Mouse (Mus musculus) thymus, adult 2 months (tissue): ENCODE measurements around the gene Lpgat1. TPM values are rescaled to one million over a fixed set of nuclear protein-coding genes. Genes with fewer than 3 reads are reported as not detected.

Source experiments
- DNase-seq: peaks from one replicate; pipeline ENCODE4 v3.0.0; 2021
- H3K27ac ChIP-seq: fragments of 200-500 bp; 2 replicates; pipeline ENCODE4 v1.5.1; 2012; ENCODE audit warnings: low read length, control low read depth; ENCODE audit not compliant: control insufficient read depth, insufficient read depth
- H3K27me3 ChIP-seq: fragments of 200-500 bp; 2 replicates; pipeline ENCODE4 v1.6.1; 2012; ENCODE audit warnings: mild to moderate bottlenecking, low read length, moderate library complexity, mixed read lengths; ENCODE audit not compliant: control insufficient read depth, insufficient read depth
- H3K36me3 ChIP-seq: fragments of 200-500 bp; 2 replicates; pipeline ENCODE4 v1.6.1; 2012; ENCODE audit warnings: mild to moderate bottlenecking, low read length, moderate library complexity; ENCODE audit not compliant: control insufficient read depth, insufficient read depth
- H3K4me1 ChIP-seq: fragments of 200-500 bp; replicated peaks from 2 replicates; pipeline ENCODE4 v1.6.1; 2012; ENCODE audit warnings: low read length; ENCODE audit not compliant: control insufficient read depth, insufficient read depth
- H3K4me3 ChIP-seq: fragments of 200-500 bp; 2 replicates; pipeline ENCODE4 v1.5.1; 2012; ENCODE audit warnings: mild to moderate bottlenecking, low read length, control low read depth, moderate library complexity; ENCODE audit not compliant: control insufficient read depth, insufficient read depth
- CTCF ChIP-seq: fragments of 200-500 bp; IDR thresholded peaks from 2 replicates; pipeline ENCODE4 v1.5.1; 2012; ENCODE audit warnings: mild to moderate bottlenecking, control low read depth, low read length, moderate library complexity, borderline replicate concordance; ENCODE audit not compliant: control insufficient read depth, poor library complexity, insufficient read depth; ENCODE audit errors: extremely low read depth
- POLR2A ChIP-seq: fragments of 200-500 bp; IDR thresholded peaks from 2 replicates; pipeline ENCODE4 v1.6.1; 2012; ENCODE audit warnings: mild to moderate bottlenecking, low read length, control low read depth, moderate library complexity; ENCODE audit not compliant: control insufficient read depth, poor library complexity, insufficient read depth; ENCODE audit errors: extremely low read depth
- WGBS: fragments of 180-500 bp; shearing (Covaris S2); methylation state at CpG from one replicate; pipeline ENCODE4 v1.1.7; 2018; 5-methylcytosine and 5-hydroxymethylcytosine counted together
- polyA plus RNA-seq: library from polyadenylated mRNA; depleted of rRNA; stranded (reverse); fragments of >200 nt; gene quantifications from 2 replicates; pipeline ENCODE4 v1.2.3, GENCODE M21; 2012; rRNA removed

Lpgat1 gene
- 10.9 and 11.2 TPM in 2 replicates for polyA plus RNA-seq

DNA sequence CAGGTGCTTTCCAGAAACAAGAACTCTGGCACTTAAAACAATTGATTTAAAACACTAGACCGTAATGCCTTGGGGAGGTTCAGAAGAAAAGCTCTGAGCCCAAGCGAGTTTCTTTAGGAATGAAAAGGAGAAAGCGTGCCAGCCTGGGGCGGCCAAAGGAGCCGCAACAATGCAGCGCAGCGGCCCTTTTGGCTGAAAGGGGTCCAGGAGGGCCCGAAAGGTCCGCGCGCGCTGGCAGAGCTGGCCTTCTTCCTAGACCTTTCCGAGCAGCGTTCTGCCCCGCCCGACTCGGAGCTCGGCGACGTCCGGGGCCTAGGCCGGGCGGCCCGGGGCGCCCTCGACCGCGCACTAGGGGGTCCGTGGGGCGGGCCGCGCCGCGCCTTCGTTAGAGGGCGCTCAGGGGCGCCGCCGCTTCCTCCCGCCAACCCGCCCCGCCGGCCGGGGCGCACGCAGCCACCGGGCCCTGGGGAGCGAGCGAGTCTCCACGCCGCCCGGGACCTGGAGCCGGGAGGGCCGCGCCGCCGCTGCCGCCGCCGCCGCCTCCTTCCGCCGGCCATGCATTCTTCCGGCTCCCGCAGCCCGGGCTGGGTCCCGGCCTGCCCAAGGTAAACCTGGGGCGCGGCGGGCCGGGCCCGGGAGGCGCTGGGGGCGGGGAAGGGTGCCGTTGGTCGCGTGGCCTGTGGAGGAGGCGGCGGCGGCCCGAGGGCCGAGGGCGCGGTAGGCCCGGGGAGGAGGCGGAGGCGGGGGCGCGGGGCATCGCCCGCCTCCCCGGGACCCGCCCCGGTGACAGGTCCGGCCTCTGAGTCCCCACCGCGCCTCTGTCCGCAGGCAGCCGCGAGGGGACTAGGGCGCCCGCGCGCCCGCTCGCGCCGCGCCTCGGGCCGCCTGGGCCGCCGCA lies at the start of gene Lpgat1:
Lpgat1 (plus strand) TSS at position 234 of the 898 bp plus-strand sequence.
- H3K27ac ChIP-seq, result no peak within 1 kb of the TSS
- no peaks in the 10 kb centered on the region for H3K27me3 ChIP-seq
- H3K4me1 ChIP-seq, result peaks cover 6% of the 10 kb centered on the region
- no peaks in the 10 kb centered on the region; the same call in 1 of the 2 replicates for H3K36me3 ChIP-seq
- peak; percentile 57; the same call in 1 of the 2 replicates for TF ChIP-seq POLR2A
- TF ChIP-seq CTCF, result peak; percentile 61; the same call in 1 of the 2 replicates
- H3K4me3 ChIP-seq, result peak within 1 kb of the TSS; percentile 56
- peak; percentile 74 for DNase-seq
- WGBS, result under 1% methylated on average over 113 of the region's 113 CpGs

- H3K4me3 ChIP-seq, result no peak overlapping the region
- H3K27me3 ChIP-seq, result no peaks in the 10 kb centered on the region
- WGBS, result 62% methylated on average over 9 of the region's 9 CpGs
- H3K36me3 ChIP-seq, result no peaks in the 10 kb centered on the region
- H3K27ac ChIP-seq, result no peak overlapping the region
- no peaks in the 10 kb centered on the region for H3K4me1 ChIP-seq
- TF ChIP-seq CTCF, result no peak
- no peak for TF ChIP-seq POLR2A
- no peak for DNase-seq
These were observed 49.6 kb upstream of the Lpgat1 start for GRCm38 (mm10) chr1:191668030-191668429.

GRCm38 (mm10) chr1:191674071-191674470 lies 43.6 kb upstream of the Lpgat1 start:
- WGBS, result 93% methylated on average over 5 of the region's 5 CpGs
- no peak for DNase-seq

GRCm38 (mm10) chr1:191681633-191682032 lies 36.0 kb upstream of the Lpgat1 start:
- Histone ChIP-seq H3K27ac (no peak overlapping the region), H3K4me1 (no peaks in the 10 kb centered on the region), H3K27me3 (no peaks in the 10 kb centered on the region), H3K4me3 (no peak overlapping the region), H3K36me3 (no peaks in the 10 kb centered on the region)
- WGBS, result 89% methylated on average over 2 of the region's 2 CpGs
- DNase-seq, result no peak
- TF ChIP-seq CTCF, result no peak
- no peak for TF ChIP-seq POLR2A

More at GRCm38 (mm10) chr1:191674071-191674470, 43.6 kb upstream of the Lpgat1 start:
- H3K36me3 ChIP-seq, result no peaks in the 10 kb centered on the region
- no peaks in the 10 kb centered on the region for H3K4me1 ChIP-seq
- no peak overlapping the region for H3K27ac ChIP-seq
- H3K27me3 ChIP-seq, result no peaks in the 10 kb centered on the region
- no peak for TF ChIP-seq POLR2A
- TF ChIP-seq CTCF, result no peak
- H3K4me3 ChIP-seq, result no peak overlapping the region

GRCm38 (mm10) chr1:191687531-191687930 lies 30.1 kb upstream of the Lpgat1 start:
- H3K4me1 ChIP-seq, result no peaks in the 10 kb centered on the region
- H3K27ac ChIP-seq, result no peak overlapping the region
- H3K4me3 ChIP-seq, result no peak overlapping the region
- 95% methylated on average over 7 of the region's 7 CpGs for WGBS
- no peaks in the 10 kb centered on the region for H3K27me3 ChIP-seq
- DNase-seq, result no peak
- H3K36me3 ChIP-seq, result no peaks in the 10 kb centered on the region
- no peak for TF ChIP-seq CTCF
- TF ChIP-seq POLR2A, result no peak

- no peak for DNase-seq
- 74% methylated on average over 4 of the region's 4 CpGs for WGBS
- Histone ChIP-seq H3K27ac (no peak overlapping the region), H3K4me3 (no peak overlapping the region), H3K4me1 (no peaks in the 10 kb centered on the region), H3K36me3 (no peaks in the 10 kb centered on the region), H3K27me3 (no peaks in the 10 kb centered on the region)
- no peak for TF ChIP-seq CTCF
- no peak for TF ChIP-seq POLR2A
These were observed 24.4 kb upstream of the Lpgat1 start for GRCm38 (mm10) chr1:191693231-191693630.
